Mouse (Mus musculus) lung, adult 2 months (tissue): ENCODE measurements around the gene Nwd1.

Experiments
- CTCF ChIP-seq: fragments of 200-500 bp; IDR thresholded peaks from 2 replicates; pipeline ENCODE4 v1.5.1; 2011; ENCODE audit warnings: mild to moderate bottlenecking, low read length, control low read depth; ENCODE audit not compliant: insufficient read depth
- POLR2A ChIP-seq: fragments of 200-500 bp; IDR thresholded peaks from 2 replicates; pipeline ENCODE4 v1.6.1; 2011; ENCODE audit warnings: low read depth, mild to moderate bottlenecking, control low read depth, low read length, borderline replicate concordance; ENCODE audit errors: extremely low read depth

- no peak for TF ChIP-seq POLR2A
- no peak for TF ChIP-seq CTCF
Observed at GRCm38 (mm10) chr8:72751126-72751525, 104.6 kb downstream of the Nwd1 start.
